Mouse (Mus musculus): ENCODE results near the gene Nudt22. TPM values are rescaled to one million over a fixed set of nuclear protein-coding genes. Genes with fewer than 3 reads are reported as not detected.

Gene Nudt22
- polyA plus RNA-seq, 1 experiment from 2014 or later = 40.8 TPM

DNA sequence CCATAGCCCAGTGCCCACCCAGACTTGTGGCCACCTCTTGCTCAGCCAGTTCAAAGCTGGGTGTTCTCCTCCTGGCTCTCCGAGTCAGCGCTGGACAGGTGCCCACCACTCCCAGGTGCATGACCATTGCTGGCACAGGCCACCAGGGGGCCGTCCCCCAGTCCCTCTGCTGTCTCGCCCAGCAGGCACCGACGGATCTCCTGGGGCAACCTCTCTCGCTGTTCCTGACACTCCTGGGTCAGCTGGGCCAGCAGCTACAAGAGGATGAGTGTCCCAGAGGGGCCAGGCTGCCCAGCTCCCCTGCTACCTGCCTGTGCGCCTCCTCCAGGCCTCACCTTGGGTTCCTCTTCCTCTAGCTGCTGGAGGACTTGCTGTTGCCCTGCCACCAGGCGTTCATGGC lies 41.9 kb downstream of the Nudt22 start:
- DNase-seq (ENCODE audit: low spot score) (no peak), ATAC-seq (replicated peaks; ENCODE audit: low FRiP score, low read depth) (no peak)
- no peak overlapping the region for H3K27ac ChIP-seq
- H3K9ac ChIP-seq (ENCODE audit: low read depth, low read length) = no peak overlapping the region
- H3K27me3 ChIP-seq (ENCODE audit: insufficient read depth, low read length) = no peaks in the 10 kb centered on the region
- no peak overlapping the region for H3K4me3 ChIP-seq (replicated peaks; ENCODE audit: low read depth, low read length)
- TF ChIP-seq CTCF (IDR thresholded peaks at IDR 0.05; ENCODE audit: low read depth) = peak; percentile 69
- WGBS = 53% methylated on average over 9 of the region's 9 CpGs
- H3K36me3 ChIP-seq (ENCODE audit: insufficient read depth, low read length) = peaks cover 43% of the 10 kb centered on the region
- peaks cover 8% of the 10 kb centered on the region; the same call in 1 of the 2 replicates for H3K4me1 ChIP-seq (replicated peaks; ENCODE audit: insufficient read depth, low read length)
- no peaks in the 10 kb centered on the region for H3K9me3 ChIP-seq (replicated peaks; ENCODE audit: low read length)
- no peak overlapping the region for H3K4me2 ChIP-seq (ENCODE audit: low read length)

DNA sequence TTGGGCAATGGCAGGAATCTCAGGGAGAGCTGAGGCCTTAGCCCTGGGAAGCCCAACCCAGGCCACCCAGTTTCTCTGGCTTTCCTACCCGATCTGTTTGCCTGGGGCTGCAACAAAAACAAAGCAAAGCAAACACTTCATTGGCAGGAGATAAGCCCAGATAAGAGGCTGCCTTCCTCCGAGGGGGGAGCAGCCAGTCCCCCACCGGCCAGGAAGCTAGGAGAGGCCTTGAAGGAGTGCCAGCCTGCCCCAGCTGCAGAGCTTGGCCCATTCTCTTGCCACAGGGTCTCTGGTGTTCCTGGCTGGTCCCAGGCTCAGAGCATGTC lies 43.2 kb downstream of the Nudt22 start:
- Histone ChIP-seq H3K9ac (ENCODE audit: low read depth, low read length) (peak overlapping the region; percentile 67), H3K4me3 (replicated peaks; ENCODE audit: low read depth, low read length) (no peak overlapping the region), H3K36me3 (ENCODE audit: insufficient read depth, low read length) (peaks cover 37% of the 10 kb centered on the region), H3K27ac (peak overlapping the region; percentile 96), H3K27me3 (ENCODE audit: insufficient read depth, low read length) (no peaks in the 10 kb centered on the region), H3K4me1 (replicated peaks; ENCODE audit: insufficient read depth, low read length) (peaks cover 8% of the 10 kb centered on the region; the same call in 1 of the 2 replicates), H3K4me2 (ENCODE audit: low read length) (peak overlapping the region; percentile 67), H3K9me3 (replicated peaks; ENCODE audit: low read length) (no peaks in the 10 kb centered on the region)
- peak; percentile 38 for DNase-seq (ENCODE audit: low spot score)
- no peak for TF ChIP-seq CTCF (IDR thresholded peaks at IDR 0.05; ENCODE audit: low read depth)
- ATAC-seq (replicated peaks; ENCODE audit: low FRiP score, low read depth) = no peak
- 6% methylated on average over 3 of the region's 3 CpGs for WGBS

DNA sequence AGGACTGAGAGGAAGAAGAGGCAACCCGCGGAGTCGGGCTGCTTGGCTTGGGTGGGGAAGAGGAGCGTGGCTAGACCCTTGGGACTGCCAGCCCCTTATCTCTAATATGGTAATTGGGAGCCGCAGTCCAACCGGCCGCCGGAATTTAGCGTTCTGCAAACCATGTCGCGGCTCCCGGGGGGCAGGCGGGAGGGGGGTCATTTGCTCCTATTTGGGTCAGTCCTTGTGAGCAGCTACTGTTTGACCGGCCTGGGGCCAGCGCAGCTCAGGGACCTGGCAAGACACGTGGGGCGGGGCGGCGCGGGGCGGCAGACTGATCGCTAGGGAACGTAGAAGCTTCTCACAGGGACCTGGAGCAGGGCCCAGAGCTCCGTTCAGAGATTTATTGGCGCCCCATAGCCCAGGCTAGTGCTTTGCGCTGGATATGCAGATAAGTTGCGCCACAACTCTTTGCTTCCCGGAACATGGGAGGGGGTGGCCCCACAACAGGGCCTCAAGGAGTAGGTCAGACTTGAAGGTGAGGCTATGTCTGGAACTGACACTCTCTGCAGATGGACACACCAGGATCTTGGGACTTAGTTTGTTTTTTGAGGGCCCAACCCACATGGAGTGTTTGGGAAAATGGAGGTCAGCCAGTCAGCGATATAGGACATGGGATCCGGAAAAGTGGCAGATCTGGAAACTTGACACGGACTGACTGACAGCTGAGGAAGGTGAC lies 43.8 kb downstream of the Nudt22 start:
- Histone ChIP-seq H3K9ac (ENCODE audit: low read depth, low read length) (peak overlapping the region; percentile 67), H3K4me3 (replicated peaks; ENCODE audit: low read depth, low read length) (peak overlapping the region; percentile 58), H3K4me1 (replicated peaks; ENCODE audit: insufficient read depth, low read length) (peaks cover 8% of the 10 kb centered on the region; the same call in 1 of the 2 replicates), H3K9me3 (replicated peaks; ENCODE audit: low read length) (no peaks in the 10 kb centered on the region), H3K27me3 (ENCODE audit: insufficient read depth, low read length) (no peaks in the 10 kb centered on the region), H3K36me3 (ENCODE audit: insufficient read depth, low read length) (peaks cover 32% of the 10 kb centered on the region), H3K4me2 (ENCODE audit: low read length) (peak overlapping the region; percentile 67), H3K27ac (peak overlapping the region; percentile 96)
- TF ChIP-seq CTCF (IDR thresholded peaks at IDR 0.05; ENCODE audit: low read depth) = no peak
- 1% methylated on average over 31 of the region's 31 CpGs for WGBS
- DNase-seq (ENCODE audit: low spot score) (peak; percentile 81), ATAC-seq (replicated peaks; ENCODE audit: low FRiP score, low read depth) (peak; percentile 64)

DNA sequence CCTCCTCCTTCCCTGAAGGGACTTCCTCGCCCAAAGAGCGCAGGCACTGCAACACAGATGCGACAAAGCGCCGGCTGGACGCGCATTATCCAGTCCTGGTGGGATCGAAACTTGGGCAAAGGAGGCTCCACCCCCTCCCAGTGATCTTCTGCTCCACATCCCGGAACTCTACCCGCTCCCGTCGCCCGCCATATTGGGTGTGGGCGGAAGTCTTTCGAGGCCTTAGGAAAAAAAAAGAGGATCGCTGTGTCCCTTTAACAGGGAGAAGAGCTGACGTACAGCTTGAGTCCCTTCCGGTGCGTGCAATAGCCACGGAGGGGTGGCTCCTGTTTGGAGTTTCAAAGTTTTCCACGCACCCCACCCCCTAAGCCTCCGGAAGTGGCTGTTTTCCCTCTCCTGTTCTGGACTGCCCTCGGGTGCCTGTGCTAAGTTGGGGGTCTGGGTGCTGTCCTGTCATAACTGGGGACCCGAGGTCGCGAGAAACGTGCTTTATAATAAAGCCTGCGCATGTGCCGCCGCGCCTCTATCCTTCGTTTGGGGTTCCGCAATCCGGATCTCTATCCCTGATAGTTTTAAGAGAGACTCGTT lies 44.4 kb downstream of the Nudt22 start:
- Histone ChIP-seq H3K36me3 (ENCODE audit: insufficient read depth, low read length) (peaks cover 26% of the 10 kb centered on the region; the same call in 1 of the 2 replicates), H3K27ac (peak overlapping the region; percentile 96), H3K27me3 (ENCODE audit: insufficient read depth, low read length) (no peaks in the 10 kb centered on the region), H3K4me2 (ENCODE audit: low read length) (peak overlapping the region; percentile 67), H3K9me3 (replicated peaks; ENCODE audit: low read length) (no peaks in the 10 kb centered on the region), H3K9ac (ENCODE audit: low read depth, low read length) (peak overlapping the region; percentile 67), H3K4me1 (replicated peaks; ENCODE audit: insufficient read depth, low read length) (peaks cover 8% of the 10 kb centered on the region; the same call in 1 of the 2 replicates), H3K4me3 (replicated peaks; ENCODE audit: low read depth, low read length) (peak overlapping the region; percentile 58)
- ATAC-seq (replicated peaks; ENCODE audit: low FRiP score, low read depth) (peak; percentile 71), DNase-seq (ENCODE audit: low spot score) (peak; percentile 98)
- TF ChIP-seq CTCF (IDR thresholded peaks at IDR 0.05; ENCODE audit: low read depth) = 0 out of 2 replicates have a peak, but pooled peaks have one; percentile 0
- WGBS = under 1% methylated on average over 35 of the region's 35 CpGs

DNA sequence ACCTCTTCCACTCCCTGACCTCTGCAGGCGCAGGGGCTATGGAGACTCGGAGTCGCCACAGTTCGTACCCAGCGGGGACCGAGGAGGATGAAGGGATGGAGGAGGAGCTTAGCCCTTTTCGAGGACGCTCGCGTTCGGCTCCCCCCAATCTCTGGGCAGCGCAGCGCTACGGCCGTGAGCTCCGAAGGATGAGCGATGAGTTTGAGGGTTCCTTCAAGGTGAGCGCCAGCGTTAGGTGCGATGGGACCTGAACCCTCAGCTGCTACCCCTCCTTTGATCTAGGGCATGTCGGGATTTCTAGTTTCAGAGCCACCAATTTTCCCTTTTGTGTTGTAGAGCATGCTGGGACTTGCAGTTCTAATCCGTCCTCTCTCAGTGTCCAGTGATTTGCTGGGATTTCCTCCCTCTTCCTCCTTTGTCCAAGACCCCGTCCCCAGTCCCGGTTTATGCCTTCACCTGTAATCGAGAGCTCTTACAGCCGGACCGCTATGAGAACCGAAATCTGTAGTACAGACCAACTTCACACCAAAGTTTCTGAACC lies 45.2 kb downstream of the Nudt22 start:
- DNase-seq (ENCODE audit: low spot score) (peak; percentile 88), ATAC-seq (replicated peaks; ENCODE audit: low FRiP score, low read depth) (peak; percentile 15)
- under 1% methylated on average over 28 of the region's 28 CpGs for WGBS
- Histone ChIP-seq H3K27ac (peak overlapping the region; percentile 96), H3K27me3 (ENCODE audit: insufficient read depth, low read length) (no peaks in the 10 kb centered on the region), H3K9ac (ENCODE audit: low read depth, low read length) (peak overlapping the region; percentile 67), H3K4me3 (replicated peaks; ENCODE audit: low read depth, low read length) (peak overlapping the region; percentile 58), H3K4me1 (replicated peaks; ENCODE audit: insufficient read depth, low read length) (peaks cover 8% of the 10 kb centered on the region; the same call in 1 of the 2 replicates), H3K9me3 (replicated peaks; ENCODE audit: low read length) (no peaks in the 10 kb centered on the region), H3K4me2 (ENCODE audit: low read length) (peak overlapping the region; percentile 67), H3K36me3 (ENCODE audit: insufficient read depth, low read length) (peaks cover 26% of the 10 kb centered on the region; the same call in 1 of the 2 replicates)
- TF ChIP-seq CTCF (IDR thresholded peaks at IDR 0.05; ENCODE audit: low read depth) = no peak

DNA sequence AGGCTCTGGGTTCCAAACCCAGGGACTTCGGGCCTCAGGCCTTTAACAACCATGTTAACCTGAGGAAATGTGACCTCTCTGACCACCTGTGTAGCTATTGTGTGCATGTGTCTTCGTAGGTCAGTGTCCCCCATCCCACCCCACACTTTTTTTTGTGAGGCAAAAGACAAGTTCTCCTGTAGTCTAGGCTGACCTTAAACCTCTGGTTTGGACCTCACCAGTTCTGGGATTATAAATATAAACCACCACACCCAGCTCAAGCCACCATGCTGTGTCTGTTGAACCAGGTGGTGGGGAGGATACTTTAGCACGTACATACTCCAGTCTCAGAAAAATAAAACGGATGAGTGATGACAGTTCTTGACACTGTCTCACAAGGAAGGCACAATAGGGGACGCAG lies 46.0 kb downstream of the Nudt22 start:
- H3K9ac ChIP-seq (ENCODE audit: low read depth, low read length) = peak overlapping the region; percentile 67; the same call in 1 of the 2 replicates
- peaks cover 20% of the 10 kb centered on the region; the same call in 1 of the 2 replicates for H3K36me3 ChIP-seq (ENCODE audit: insufficient read depth, low read length)
- peaks cover 8% of the 10 kb centered on the region; the same call in 1 of the 2 replicates for H3K4me1 ChIP-seq (replicated peaks; ENCODE audit: insufficient read depth, low read length)
- H3K27ac ChIP-seq = peak overlapping the region; percentile 96
- no peaks in the 10 kb centered on the region for H3K9me3 ChIP-seq (replicated peaks; ENCODE audit: low read length)
- H3K4me3 ChIP-seq (replicated peaks; ENCODE audit: low read depth, low read length) = peak overlapping the region; percentile 58; the same call in 1 of the 2 replicates
- peak overlapping the region; percentile 67 for H3K4me2 ChIP-seq (ENCODE audit: low read length)
- DNase-seq (ENCODE audit: low spot score) (no peak), ATAC-seq (replicated peaks; ENCODE audit: low FRiP score, low read depth) (no peak)
- H3K27me3 ChIP-seq (ENCODE audit: insufficient read depth, low read length) = no peaks in the 10 kb centered on the region
- TF ChIP-seq CTCF (IDR thresholded peaks at IDR 0.05; ENCODE audit: low read depth) = no peak
- 50% methylated on average over 5 of the region's 5 CpGs for WGBS
